Mouse (Mus musculus) ovary, postnatal 14 days (tissue): ENCODE measurements at regions not wholly inside any gene's neighbourhood (a gene's known extent, or its start where the extent isn't known, plus 50 kb on each side); places are given as distances from the start of the nearest gene placed in this dataset.
"Not testable (repeated sequence)": the region's sequence is repeated elsewhere in the genome, so short reads cannot be mapped to it uniquely, and the experiment has no call there.

Source experiments
- DNase-seq: peaks from one replicate; pipeline ENCODE4 v3.0.0; 2022; ENCODE audit warnings: low spot score

DNA sequence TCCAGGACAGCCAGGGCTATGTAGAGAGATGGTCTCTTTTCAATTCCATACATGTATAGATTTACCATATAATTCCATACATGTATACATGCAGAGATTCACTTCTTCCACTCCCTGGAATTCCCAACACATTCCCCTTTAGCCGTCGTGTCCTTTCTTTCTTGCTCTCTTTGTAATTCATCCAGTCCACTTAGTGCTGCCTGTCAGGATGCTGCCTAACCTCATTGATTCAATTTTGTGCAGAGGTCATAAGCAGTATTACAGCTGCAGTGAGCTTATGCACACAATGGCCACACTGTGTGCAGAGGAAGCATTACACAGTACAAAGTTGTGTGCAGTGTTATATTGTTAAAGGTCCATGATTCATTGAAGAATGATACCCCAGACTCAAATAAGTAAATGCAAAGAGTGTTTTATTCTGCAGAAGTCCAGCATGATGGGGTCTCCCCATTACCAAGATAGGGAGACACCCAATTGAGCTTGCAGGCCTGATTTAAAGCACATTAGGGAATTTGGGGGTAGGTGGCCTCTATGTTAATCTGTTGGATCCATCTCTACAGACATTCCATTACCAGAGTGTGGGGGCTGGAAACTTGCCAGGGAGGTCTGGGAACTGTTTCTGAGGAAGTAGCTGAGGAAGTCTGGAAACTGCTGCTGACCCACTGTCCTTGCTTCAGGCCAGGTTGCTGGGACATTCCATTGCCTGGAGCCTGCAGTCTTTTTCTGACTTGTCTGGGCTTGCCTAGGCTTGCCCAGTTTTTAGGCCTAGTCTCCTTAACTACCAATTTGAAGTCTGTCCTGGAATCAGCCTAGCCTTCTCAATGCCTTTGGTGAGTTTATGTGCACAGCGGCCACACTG is 72.8 kb downstream of the Fam161a start:
- no peak for DNase-seq

DNA sequence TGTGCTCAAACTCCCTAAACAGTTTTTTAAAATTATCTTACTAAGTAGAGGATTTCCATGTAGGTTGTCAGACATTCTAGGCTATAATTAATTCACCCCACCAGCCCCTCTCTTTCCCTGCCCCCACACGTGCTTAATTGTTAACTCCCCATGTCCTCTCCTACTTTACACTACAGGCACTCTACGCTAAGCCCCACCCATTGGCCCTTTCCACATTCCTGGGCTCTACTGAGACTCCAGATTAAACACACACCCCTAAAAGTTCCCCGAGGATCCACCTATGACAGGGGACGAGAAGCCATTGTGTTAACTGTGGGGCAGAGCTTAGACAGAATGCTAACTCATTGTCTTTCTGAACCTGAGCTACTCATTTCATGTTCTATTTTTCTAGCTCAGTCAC is 74.3 kb downstream of the Fam161a start:
- DNase-seq, result no peak

DNA sequence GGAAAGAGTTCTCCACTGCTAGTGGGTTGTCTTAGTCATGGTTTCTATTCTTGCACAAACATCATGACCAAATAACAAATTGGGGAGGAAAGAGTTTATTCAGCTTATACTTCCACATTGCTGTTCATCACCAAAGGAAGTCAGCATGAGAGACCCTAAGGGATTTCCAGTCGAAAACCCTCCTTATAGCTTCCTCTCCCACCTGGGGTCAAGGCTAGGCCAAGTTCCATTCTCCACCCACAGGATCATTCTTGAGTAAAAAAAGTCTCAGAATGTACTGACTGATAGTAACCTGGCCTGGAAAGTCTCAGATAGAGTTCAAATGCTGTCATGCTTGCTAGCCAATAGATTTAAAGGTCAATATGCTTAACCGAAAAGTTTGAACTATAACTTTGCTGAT is 76.5 kb downstream of the Fam161a start:
- not testable (repeated sequence) for DNase-seq

DNA sequence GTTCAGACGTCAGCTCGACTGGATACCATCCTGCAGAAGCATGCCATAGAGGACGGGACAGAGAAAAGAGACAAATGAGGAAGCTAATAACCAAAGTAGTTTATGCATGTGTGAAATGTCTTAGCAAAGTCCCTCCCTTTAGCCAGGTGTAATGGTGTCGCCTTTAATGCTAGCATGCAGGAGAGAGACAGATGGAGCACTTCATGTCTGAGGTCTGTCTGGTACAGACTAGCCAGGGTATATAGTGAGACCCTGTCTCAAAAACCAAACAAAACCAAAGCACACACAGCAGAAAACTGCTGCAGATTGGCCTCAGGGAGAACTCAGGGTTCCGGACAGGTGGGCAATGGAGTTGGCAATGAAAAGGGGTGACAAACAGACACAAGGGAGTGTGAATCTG is 88.0 kb downstream of the Fam161a start:
- no peak for DNase-seq

DNA sequence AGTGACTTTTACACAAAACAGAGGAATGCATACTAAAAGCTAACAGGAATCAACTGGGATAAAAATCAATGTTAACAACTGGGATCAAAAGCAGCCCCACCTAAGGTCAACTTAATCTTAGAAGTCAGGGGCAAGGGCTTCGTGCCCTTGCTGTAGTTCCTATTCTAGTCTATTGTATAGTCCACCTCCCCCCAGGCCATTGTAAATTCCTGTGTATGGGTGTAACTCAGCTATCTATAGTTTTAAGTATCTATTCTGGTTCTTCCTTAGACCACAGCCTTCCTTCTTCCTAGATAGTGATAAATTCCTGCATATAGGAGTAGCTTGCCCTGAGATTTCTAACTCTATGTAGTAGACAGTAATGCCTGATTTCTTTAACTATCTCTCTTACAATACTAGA is 88.4 kb downstream of the Fam161a start:
- not testable (repeated sequence) for DNase-seq

DNA sequence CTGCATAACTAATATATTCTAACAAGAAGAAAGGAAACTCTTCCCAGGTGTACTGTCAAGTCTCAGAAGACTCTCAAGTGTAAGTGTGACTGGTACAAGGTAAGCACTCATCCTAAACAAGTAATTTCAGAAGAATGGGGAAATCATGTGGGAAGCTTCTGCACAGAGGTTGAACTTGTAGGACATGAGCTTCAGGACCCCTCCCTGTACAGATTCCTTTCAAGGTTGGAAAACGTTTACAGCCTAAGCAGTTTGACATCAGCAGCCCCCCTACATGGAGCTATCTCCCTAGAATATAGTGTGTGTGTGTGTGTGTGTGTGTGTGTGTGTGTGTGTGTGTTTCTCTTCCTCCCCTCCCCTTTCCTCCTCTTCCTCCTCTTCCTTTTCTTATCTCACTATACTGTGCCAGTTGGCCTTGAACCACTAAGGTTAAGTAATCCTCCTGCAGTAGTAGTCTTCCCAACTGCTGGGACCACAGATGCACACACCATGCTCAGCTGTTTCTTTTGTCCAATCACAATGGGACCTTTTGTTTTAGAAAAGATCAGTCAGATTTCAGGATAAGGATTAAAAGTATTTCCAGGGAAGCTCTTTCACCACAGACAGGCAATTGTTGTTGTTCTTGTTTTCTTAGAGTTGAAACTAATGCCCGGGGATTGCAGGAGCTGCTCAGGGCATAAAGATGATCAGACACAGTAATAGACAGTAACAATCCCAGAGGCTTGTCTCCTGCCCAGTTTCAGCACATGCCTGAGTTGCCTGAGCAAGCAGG is 89.3 kb downstream of the Fam161a start:
- no peak for DNase-seq

DNA sequence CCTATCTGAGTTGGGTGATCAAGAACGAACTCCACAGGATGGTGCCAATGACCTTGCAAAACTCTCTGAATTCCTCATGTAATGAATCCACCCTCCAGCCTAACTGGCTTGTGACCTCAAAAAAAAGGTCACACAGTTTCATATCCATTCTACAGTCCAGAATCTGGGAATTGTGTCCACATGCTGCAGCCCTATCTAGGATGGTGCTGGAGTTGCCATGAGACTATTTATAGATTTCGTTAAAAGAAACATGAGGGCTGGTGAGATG is 89.8 kb downstream of the Fam161a start:
- DNase-seq, result no peak

DNA sequence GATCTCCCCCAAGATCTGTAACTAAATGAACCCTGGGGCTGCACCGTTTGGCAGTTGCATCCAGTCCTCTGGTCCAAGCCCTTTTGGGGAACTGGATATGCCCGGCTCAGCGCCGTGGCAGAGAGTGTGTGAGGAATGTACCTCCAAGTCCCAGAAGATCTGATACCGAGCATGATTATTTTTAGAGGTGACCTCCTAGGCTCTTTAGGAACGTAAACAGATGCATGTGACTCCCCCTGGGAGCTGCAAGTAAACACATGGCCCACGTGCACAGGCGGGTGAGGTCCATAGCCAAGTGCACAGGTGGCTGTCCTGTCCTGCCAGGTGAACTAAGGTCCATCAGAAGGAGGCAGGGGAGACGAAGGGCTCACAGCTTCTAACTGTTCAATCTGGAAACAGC is 107.3 kb downstream of the Fam161a start:
- no peak for DNase-seq

DNA sequence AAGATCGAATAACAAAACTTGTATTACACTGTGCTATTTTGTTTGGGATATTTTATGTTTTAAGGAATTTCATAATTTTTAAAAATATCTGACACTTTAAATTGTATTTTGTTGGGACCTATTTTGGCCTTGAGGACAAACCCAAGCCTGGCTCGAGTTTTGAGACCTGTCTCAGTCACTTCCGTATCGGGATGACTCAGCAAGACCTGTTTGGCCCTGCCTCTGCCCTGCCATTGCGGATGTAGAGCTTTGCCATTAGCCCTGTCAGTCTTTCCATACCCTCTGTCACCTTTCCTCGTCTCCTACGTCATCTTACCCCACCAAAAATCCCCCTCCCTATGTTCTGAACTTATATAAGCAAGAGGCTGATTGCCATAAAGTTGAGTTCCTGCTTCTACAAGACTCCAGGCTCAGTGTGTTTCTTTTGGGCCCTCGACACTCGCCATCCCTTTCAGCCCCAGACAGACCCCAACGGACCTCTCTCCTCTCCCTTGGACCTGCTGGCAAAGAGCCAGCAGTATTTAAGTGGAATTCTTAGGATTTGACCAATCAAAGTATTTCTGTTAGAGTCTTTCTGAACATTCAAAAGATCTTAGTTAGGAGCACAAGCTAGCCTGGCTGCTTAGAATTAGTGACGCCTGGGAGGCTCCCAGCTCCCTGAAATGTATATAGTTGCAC is 113.3 kb downstream of the Fam161a start:
- no peak for DNase-seq

DNA sequence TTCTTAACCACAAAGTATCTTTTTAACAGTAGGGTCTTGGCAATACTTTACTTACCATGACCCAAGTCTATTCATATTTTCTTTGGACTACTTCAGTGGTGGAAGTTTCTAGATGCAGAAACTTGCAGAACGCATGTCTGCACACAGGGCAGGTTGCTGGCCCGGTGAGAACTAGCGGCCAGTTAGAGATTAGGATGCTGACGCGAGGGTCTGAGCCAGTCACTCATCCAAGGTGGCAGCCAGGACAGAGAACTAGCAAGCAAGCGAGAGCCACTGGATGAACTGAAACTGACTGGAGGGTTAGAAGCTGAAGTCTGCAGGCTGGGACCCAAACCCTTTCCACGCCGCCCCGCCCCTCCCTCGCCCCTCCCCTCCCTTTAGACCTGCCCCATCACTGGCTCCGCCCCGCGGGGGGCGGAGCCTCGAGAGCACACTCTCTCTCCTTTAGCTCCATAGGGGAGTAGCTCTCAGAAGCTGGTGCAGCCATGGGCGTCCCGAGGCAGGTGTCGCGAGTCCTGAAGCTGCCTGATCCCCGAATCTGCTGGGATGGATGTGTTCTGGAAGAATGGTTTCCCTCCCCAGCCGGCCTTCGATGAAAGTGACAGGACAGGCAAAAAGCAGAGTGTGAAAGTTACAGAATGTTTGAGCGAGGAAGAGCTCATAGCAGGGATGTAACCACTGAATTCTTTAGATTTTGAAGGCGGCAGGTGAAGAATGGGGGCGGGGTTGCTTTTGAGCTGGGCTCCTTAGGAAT is 117.0 kb downstream of the Fam161a start:
- peak; percentile 9 for DNase-seq

DNA sequence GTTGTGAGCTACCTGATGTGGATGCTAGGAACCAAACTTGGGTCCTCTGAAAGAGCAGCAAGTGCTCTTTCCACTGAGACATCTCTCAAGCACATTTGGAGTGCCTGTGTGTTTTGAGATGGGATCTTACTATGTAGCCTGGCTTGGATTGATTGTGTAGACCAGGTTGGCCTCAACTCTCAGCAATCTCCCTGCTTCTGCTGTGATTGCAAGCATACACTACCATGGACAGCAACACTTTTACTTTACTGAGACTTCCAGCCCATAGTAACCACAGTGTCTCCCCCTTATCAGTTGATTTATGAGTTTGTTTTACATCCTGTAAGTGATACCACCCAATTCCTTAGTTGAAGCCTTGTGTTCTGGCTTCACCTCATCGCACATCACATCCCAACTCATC is 123.8 kb downstream of the Fam161a start:
- DNase-seq, result no peak

DNA sequence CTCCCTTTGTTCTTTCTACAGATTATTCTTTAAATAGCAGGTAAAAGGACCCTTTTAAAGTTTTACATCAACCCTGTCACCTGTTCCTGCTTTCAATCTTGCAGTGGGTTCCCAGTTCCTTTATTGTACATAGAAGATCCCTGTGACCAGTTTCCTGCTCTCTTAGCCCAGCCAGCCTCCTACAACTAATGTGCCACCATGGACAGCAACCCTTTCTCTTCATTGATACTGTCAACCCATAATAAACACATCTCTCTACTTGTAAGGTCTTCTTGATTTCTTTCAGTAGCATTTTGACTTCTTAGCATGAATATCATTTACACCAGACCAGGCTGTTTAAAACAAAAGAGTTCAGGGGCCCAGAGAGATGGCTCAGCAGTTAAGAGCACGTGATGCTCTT is 124.2 kb upstream of the Xpo1 start:
- no peak for DNase-seq

DNA sequence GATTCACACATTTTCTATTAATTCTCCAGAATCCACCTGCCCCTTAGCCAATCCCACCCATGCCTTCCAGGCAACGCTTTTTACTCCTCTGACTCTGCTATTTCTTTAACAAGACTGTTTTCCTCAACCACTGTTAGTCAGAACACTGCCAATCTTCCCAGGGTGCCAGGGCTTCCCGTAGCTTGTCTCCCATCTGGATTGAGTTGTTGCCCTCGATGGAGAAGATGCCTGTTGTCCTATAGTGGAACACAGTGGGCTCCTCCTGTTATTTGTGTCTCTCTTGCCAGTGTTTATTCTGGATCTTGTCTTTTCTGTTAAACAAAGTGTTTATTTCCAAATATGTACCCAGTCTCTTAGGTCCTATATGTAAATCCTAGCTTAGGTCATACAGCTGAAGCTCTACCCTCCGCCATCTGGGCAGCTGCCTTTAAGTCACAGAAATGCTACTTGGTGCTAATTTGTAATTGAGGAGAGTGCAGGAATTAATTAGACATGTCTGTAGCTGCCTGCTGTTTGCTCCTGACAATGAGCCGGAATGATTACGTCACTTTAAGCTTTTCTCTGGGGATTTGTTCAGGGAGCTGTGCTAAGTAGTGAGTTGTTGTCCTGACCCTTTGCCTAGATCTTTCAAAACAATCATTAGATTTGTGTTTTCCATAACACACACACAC is 115.3 kb upstream of the Xpo1 start:
- no peak for DNase-seq

DNA sequence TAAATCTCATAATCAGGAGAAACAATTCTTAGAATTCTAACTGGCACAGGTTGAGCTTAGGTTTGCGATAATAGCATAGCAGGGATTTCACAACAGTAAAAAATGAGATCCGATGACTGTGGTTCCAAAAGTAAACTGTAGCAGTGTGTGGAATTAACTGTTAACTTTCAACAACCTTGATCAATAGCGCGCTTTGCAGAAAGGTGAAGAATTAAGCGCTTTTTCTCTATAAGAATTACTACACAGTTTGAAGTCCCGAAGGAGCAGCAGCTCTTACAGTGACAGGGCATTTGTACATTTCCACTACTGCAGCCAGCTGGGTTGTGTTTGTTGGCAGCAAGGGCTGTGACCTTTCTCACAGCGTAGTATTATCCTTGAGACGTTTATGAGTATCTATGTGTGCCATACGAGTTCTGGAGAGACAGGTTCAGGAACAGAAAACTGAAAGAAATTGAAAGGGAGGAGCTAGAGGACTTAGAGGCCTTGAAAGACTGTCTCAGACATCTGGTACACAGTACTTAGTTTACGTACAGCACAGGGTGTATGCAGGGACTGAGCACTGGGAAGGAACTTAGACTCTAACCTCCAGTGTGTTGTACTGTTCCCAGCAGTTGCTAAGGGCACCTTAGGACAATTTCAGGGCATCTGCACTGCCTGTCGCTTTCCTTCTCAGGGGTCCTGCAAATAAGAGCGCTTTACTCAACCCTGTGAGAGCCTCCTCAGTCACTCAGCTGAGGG is 114.6 kb upstream of the Xpo1 start:
- DNase-seq, result no peak

DNA sequence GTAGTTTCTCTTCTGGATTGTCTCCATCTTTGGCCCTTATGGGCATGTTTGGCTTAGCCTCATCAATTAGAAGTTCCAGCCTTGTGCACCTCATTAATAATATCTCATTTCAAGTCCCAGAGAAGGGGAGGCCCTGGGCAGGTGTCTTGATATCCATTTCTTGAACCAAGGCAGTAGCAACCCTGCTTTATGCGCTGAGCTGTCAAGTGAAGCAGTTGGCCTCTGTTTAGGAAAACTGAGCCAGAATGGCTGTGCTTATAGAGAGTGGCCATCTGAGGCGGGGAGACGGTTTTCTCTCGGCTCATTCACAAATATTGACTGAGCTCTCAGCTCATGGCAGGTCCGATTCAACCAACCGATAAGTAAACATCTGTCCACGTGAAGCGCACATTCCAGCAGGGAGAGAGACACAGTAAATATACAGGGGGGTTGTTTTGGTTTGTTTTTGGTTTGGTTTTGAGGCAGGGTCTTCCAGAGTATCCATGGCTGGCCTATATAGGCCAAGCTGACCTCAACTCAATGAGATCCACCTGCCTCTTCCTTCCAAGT is 107.7 kb upstream of the Xpo1 start:
- DNase-seq, result no peak

DNA sequence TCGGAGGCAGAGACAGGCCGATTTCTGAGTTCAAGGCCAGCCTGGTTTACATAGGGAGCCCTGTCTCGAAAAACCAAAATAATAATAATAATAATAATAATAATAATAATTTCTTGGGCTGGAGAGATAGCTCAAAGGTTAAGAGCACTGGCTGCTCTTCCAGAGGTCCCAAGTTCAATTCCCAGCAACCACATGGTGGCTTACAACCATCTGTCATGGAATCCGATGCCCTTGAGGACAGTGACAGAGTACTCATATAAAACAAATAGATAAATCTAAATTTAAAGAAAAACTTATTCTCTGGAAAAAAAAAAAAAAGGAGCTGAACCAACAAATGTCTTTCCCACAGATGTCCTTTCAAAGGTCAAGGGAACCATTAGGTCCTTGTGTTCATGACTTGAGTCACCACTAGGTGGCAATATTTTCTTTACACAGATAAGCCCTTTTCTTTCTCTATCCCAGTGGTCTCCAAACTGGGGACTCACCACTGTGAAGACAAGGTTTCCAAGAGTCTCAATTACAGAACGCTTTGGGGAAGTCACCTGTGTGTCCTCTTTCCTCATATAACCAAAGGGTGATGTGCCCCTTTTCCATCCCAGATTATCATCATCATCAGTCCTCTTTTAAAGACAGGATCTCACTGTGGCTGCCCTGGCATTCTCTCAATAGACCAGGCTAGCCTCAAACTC is 106.1 kb upstream of the Xpo1 start:
- DNase-seq, result peak; percentile 6

DNA sequence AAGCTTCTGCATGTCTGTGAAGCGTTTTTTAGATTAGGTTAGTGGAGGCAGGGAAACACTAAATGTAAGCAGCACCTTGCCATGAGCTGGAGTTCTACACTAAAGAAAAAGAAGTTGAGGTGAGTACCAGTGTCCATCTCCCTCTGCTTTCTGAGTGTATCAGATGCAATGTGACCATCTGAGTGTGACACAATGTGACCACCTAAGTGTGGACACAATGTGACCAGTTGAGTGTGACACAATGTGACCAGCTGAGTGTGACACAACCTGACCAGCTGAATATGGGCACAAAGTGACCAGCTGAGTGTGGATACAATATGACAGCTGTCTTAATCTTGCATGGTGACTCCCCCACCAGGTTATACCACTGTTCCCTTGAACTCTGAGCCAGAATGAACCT is 101.0 kb upstream of the Xpo1 start:
- DNase-seq, result no peak

DNA sequence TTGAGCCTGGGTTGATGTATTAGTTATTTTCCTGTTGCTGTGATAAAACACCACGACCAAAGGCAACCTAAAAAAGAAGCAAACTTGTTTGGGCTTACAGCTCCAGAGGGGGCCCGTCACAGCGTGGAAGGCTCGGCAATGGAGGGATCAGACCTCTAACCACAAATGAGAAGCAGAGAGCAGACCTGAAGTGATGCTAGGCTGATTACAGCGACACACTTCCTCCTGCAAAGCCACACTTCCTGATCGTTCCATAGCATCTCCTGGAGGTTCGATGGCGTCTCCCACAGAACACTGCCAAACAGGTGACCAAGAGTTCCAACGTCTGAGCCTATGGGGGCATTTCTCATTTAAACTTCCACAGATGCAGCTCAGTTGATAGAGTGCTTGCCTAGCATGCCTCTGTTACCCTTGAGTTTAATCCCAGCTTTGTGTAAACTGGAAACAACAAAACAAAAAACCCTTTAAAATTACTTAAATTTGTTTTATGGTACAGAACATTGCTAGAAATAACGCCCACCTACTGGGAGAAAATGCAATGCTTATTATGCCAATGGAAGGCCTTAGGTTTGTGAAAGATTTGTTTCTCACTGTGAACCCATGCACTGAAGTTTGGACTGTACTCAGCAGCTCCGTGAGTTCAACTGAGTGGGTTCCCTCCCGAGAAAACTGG is 87.2 kb upstream of the Xpo1 start:
- no peak for DNase-seq

DNA sequence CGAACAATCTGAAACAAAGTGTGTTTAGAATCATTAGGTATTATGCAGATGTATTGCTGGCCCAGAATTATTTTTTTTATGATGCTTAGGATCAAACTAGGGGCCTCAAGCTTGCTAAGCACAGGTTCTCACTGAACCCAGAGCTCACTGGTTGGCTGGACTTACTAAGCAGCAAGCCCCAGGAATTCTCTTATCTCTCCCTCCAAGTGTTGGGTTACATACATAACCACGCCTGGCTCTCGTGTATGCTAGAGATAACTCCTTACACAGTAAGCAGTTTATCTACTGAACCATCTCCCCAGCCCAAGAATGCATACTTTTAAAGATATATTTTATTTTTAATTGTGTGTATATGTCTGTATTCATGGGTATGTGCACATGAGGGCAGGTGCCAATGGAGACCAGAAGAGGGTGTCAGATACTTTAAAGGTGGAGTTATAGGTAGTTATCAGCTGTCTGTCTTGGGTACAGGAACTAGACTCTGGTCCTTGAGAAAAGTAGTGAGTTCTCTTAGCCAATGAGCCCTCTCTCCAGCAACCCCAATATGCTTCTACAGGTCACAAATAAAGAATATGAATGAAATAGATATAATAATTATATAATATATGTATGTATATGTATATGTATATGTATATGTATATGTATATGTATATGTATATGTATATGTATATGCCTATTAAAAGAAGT is 86.0 kb upstream of the Xpo1 start:
- DNase-seq, result no peak
